Mouse (Mus musculus): ENCODE data around the gene Ipcef1.
A peak's percentile ranks its signal among the peaks of the same experiment; 100 is the strongest.
"Not testable (repeated sequence)": the region's sequence is repeated elsewhere in the genome, so short reads cannot be mapped to it uniquely, and the experiment has no call there.

The Ipcef1 gene

DNA sequence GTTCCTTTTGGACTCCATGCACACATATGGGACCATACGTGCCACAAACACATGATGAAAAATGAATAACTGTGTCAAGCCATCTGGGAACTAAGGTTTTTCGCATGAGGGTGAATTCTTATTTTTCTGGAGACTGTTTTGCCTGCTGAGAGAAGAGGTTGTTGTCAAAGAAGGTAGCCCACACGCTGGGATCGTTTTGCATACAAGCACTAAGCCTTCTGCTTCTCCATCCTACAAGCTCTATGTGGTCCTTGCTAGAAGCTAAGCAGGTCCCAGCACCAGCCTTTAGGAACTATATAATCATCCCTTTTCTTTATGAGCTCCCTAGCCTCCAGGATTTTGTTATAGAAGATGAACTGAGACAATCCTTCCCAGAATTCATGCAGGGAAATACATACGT is 93.5 kb downstream of the Ipcef1 start:
- DNase-seq = no peak

DNA sequence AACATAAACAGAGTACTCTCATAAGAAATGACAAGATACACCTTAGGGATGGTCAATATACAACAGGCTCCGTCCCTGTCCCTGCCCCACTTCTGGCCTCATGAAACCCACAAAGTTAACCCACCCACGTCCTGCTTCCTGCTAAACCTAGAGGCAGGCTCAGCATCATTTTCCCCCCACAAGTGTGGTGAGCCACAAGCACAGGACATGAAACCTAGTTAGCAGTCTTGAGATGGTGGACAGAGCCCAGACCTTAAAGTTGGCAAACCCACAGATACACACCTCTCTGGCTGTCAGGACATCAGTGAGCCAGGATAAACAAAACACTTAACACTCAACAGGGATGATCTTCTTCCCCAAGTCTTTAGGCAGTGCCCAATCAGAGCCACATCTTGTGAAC is 95.9 kb downstream of the Ipcef1 start:
- no peak for DNase-seq

DNA sequence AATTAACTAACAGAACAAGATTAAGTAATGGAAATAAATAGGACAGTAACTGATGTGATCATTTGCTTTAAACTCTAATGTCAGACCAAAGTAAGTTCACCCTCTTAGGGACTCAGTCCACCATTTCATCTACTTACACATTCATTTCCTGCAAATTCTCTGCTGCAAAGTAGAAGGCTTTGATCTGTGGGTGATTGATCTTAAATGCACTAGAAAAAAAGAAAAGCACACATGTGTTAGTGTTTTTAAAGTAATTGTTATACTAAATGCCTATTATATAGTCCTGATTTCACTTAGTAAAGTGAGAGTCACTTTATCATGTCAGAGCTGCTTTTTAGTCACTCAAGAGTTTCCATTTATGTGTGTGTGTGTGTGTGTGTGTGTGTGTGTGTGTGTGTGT is 97.7 kb downstream of the Ipcef1 start:
- DNase-seq = no peak

DNA sequence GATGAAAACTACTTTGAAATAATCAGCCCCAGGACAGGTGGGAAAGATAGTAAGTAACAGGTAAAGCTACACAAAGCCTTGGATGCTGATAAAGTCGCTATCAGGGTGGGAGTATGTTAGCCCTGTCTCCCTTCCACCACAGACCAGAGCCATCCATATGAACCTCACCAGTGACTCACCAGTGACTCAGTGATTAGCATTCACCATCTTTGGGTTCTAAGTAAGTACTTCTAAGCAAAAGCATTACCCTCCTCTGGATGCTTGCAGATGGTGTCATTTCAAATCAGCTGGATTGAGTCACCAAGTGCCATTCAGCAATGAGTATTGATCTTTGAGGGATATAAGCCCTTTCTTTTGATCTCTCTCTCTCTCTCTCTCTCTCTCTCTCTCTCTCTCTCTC is 99.2 kb downstream of the Ipcef1 start:
- DNase-seq = no peak

GRCm38 (mm10) chr10:6936671-6937425 is 115.4 kb downstream of the Ipcef1 start:
- DNase-seq = no peak

GRCm38 (mm10) chr10:6934776-6935175 is 117.5 kb downstream of the Ipcef1 start:
- no peak for DNase-seq

- DNase-seq = no peak
These were observed 121.4 kb downstream of the Ipcef1 start for GRCm38 (mm10) chr10:6930889-6931288.

- no peak for DNase-seq
These were observed 121.9 kb downstream of the Ipcef1 start for GRCm38 (mm10) chr10:6930398-6930797.

- no peak for DNase-seq
These were observed 123.4 kb downstream of the Ipcef1 start for GRCm38 (mm10) chr10:6928905-6929304.

DNA sequence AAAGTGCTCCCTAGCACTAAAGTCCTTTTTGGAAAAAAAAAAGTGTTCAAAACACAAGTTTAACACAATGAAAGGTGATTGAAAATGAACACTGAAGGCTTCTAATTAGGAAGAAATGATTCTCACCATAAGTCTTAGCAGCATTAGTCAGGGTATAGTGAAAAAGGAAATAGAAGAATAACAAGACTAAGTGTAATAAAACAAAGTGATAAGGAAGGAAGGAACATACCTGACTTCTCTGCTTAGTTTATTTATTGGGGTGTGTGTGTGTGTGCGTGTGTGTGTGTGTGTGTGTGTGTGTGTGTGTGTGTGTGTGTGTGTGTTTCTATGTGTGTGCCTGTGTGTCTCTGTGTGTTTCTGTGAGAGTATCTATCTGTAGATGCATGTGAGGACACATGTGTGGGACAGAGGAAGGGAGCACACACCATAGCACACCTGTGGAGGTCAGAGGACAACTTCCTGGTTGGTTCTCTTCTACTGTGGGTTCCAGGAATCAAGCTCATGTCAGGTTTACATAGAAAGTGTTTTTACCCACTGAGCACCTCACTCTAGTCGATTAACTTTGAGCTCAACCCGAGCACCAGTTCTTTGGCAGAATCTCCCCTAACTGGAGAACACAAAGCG is 124.6 kb downstream of the Ipcef1 start:
- DNase-seq = no peak

- no peak for DNase-seq
These were observed 125.6 kb downstream of the Ipcef1 start for GRCm38 (mm10) chr10:6926724-6927123.

- DNase-seq = peak; percentile 51
These were observed 135.6 kb downstream of the Ipcef1 start for GRCm38 (mm10) chr10:6916545-6917257.

GRCm38 (mm10) chr10:6915991-6916390 is 136.3 kb downstream of the Ipcef1 start:
- DNase-seq = no peak

DNA sequence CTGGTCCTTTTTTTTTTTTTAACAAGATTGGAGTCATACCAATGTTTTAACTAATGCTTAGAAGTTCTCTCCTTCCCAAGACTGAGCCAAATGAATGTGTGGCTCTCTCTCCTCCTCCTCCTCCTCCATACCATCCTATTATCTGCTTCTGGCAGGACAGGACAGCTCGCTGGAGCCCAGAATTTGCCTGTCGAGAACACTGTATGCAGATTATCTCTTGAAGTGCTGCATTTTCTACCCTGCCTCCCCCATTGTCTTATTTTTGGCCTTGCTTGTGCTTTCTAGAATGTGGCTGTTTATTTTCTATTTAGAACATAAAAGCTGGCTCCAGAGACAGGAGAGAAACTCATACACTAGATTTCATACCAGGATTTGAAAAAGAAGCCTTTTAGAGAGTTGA is 142.5 kb downstream of the Ipcef1 start:
- DNase-seq = no peak

DNA sequence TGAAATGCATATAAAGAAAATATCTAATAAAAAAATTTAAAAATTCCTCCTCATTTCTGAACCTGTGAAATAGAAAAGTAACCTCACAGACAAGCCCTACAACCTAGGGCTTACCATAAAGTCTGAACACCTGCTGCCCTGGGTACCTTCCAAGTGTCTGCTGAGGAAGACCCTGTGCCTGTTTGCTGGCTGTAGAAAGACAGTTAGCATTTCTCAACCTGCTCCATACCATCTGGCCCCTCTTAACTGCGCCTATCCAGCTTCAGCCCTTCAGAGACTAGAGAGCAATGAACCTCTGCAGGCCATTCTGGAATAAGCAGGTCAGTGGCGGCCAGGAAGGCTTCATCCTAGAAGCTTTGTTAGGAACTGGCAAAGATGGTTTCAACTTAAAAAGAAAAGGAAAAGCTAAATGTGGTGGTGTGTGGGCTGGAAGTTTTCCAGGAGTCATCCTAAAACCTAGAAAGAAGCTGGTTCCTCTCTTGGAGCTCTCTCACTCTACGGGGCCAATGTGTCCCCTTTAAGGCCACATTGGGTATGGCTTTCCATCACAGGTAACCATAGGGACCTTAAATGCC is 150.4 kb downstream of the Ipcef1 start:
- DNase-seq = no peak

DNA sequence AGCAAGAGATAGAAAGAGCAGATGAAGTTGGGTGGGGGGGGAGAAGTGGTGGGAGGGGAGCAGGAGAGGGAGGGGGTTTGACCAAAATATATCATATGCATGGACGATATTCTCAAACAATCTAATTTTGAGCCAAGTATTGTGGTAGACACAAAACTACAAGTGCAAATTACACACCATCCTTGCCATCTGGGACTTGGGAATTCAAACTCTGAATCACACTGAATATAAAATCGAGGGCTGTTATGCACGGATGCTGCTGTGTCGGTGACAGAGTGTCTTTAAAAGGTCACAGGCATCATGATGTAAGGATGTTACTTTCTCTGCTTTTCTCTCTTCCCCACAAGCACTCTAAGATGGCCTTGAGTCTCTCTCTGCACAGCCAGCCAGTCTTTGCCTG is 152.2 kb downstream of the Ipcef1 start:
- no peak for DNase-seq

GRCm38 (mm10) chr10:6896659-6897303 is 155.5 kb downstream of the Ipcef1 start:
- no peak for DNase-seq

DNA sequence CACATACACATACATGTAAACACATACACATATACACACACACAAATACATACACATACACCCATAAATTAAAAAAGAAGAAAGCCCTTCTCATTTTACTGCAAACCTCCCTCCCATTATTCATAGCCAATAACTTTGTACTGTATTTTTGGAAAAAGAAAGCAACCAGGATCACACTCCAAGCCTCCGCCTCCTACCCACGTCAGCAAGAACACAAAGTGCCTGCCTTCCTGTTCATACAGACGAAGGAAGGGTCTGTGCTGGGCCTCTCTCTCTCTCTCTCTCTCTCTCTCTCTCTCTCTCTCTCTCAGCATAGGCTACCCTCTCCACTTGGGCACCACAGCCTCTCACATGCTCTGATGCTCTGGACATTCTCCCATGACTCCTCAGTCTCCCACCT is 156.5 kb downstream of the Ipcef1 start:
- no peak for DNase-seq

GRCm38 (mm10) chr10:6890348-6891009 is 161.8 kb downstream of the Ipcef1 start:
- no peak for DNase-seq

DNA sequence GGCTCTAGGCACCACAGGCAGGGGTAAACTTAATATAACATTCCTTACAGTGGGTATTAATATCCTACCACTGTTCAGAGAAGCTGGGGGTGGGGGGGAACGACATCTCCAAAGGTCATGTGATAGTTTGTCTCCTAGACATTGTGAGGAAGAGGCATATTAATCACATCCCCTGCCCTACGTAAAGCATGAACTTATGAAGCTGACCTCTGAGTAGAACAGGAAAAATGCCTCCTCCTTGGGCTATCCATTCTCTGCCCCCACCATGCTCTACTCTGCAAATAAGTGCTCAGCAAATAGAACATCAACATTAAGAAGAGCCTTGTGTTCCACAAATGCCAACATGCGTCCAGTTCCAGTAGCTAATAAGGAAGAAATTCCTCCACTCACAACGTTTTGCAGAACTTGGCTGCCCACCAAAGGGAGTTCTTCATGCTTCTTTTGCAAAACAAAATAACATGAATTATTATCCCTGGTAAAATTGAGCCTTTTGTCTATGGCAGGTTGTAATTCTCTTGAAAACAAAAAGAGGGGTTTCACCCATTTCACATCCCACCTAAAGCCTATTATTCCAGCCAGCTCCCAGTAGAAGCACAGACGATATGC is 162.5 kb downstream of the Ipcef1 start:
- no peak for DNase-seq

DNA sequence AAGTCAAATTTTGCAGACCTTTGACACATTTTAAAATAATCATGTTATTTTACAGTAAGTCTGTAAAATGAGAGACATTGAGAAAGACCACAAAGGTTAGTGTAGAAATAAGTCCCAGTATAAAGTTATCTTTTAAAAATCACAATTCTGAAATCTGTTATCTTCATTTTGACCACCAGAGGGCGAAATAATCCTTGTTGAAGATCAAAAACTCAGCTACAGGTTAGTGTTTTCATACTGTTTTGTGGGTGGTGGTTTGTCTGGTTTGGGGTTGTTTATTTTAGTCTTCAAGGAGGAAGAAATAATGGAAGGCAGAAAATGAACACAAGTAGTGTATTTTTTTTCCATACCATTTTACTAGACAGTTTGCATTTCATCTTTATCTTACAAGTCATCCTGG is 166.8 kb downstream of the Ipcef1 start:
- DNase-seq = peak; percentile 52

DNA sequence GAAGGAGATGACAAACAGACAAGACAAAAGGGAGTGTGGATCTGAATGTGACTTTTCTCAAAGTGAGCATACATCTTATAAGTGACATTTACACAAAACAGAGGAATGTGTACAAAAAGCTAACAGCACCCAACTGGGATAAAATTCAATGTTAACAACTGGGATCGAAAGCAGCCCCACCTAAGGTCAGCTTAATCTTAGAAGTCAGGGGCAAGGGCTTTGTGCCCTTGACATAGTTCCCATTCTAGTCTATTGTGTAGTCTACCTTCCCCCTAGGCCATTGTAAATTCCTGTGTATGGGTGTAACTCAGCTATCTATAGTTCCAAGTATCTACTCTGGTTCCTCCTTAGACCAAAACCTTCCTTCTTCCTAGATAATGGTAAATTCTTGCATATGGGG is 170.2 kb downstream of the Ipcef1 start:
- DNase-seq = not testable (repeated sequence)

Data from retina, postnatal 1 day (tissue).